Mouse (Mus musculus) heart, embryonic 14.5 days (tissue): Measurements from ENCODE around the gene Macrod1. TPM values are rescaled to one million over a fixed set of nuclear protein-coding genes. Genes with fewer than 3 reads are reported as not detected.
A peak's percentile ranks its signal among the peaks of the same experiment; 100 is the strongest.

Experiments
- ATAC-seq: fragments of 200-750 bp; cut with Nextera tagmentation; 2 replicates; pipeline ENCODE4 v1.8.0; 2017; ENCODE audit warnings: low read depth, moderate TSS enrichment; ENCODE audit not compliant: insufficient number of reproducible peaks, insufficient read depth, low FRiP score
- H3K27ac ChIP-seq, 2 experiments: fragments of 200-500 bp in 1 of 2; fragments of 300-500 bp in 1 of 2; sonication (generic) in 1 of 2; replicated peaks in 1 of 2; 2 replicates each; pipeline ENCODE4 v1.5.1; 2012 to 2014; ENCODE audit warnings: low read depth in 2 of 2, low read length in 2 of 2, control low read depth in 1 of 2, mild to moderate bottlenecking in 1 of 2, mixed read lengths in 1 of 2; ENCODE audit not compliant: control insufficient read depth in 1 of 2, insufficient read depth in 1 of 2
- H3K27me3 ChIP-seq: fragments of 300-500 bp; sonication (generic); 2 replicates; pipeline ENCODE4 v1.6.1; 2014; ENCODE audit warnings: mild to moderate bottlenecking, low read length, control low read depth; ENCODE audit not compliant: control insufficient read depth, insufficient read depth
- H3K36me3 ChIP-seq: fragments of 300-500 bp; sonication (generic); 2 replicates; pipeline ENCODE4 v1.6.1; 2014; ENCODE audit warnings: mild to moderate bottlenecking, control low read depth, low read length, mixed read lengths; ENCODE audit not compliant: control insufficient read depth, insufficient read depth
- H3K4me1 ChIP-seq, 2 experiments: fragments of 200-500 bp in 1 of 2; fragments of 300-500 bp in 1 of 2; sonication (generic) in 1 of 2; 2 replicates each; pipeline ENCODE4 v1.6.1; 2012 to 2014; ENCODE audit warnings: low read length in 2 of 2, control low read depth in 1 of 2, mixed read lengths in 1 of 2; ENCODE audit not compliant: control insufficient read depth in 2 of 2, insufficient read depth in 2 of 2
- H3K4me2 ChIP-seq: fragments of 300-500 bp; sonication (generic); 2 replicates; pipeline ENCODE4 v1.6.1; 2014; ENCODE audit warnings: mild to moderate bottlenecking, low read length
- H3K4me3 ChIP-seq, 2 experiments: fragments of 200-500 bp in 1 of 2; fragments of 300-500 bp in 1 of 2; sonication (generic) in 1 of 2; 2 replicates each; pipeline ENCODE4 v1.5.1; 2012 to 2014; ENCODE audit warnings: low read length in 2 of 2, mild to moderate bottlenecking in 2 of 2, control low read depth in 1 of 2, low read depth in 1 of 2, moderate library complexity in 1 of 2; ENCODE audit not compliant: control insufficient read depth in 1 of 2, insufficient read depth in 1 of 2
- H3K9ac ChIP-seq: fragments of 300-500 bp; sonication (generic); 2 replicates; pipeline ENCODE4 v1.6.1; 2014; ENCODE audit warnings: mild to moderate bottlenecking, low read length
- H3K9me3 ChIP-seq: fragments of 300-500 bp; sonication (generic); 2 replicates; pipeline ENCODE4 v1.6.1; 2016; ENCODE audit warnings: low read length, control low read depth; ENCODE audit not compliant: control insufficient read depth
- WGBS: fragments of 180-500 bp; shearing (Covaris S2); extraction: QIAGEN DNeasy Blood & Tissue Kit; methylation state at CpG from one replicate; pipeline ENCODE4 v1.1.7; 2014; 5-methylcytosine and 5-hydroxymethylcytosine counted together
- polyA plus RNA-seq: library from polyadenylated mRNA; unstranded; fragments of >200 nt; fragmentation: Nextera tagmentation; extraction: Ambion mirVana; gene quantifications from 2 replicates; pipeline ENCODE4 v1.2.1, GENCODE M21; 2014

The Macrod1 gene
- 50.5 and 53.0 TPM in 2 replicates for polyA plus RNA-seq

GRCm38 (mm10) chr19:7056248-7057087 is at the start of gene Macrod1:
TSS of gene Macrod1 (plus strand) at chr19:7056810.
- Histone ChIP-seq H3K27ac (peak within 1 kb of the TSS; percentile 87 to 90), H3K4me1 (peaks cover 24% of the 10 kb centered on the region in 2 experiments), H3K27me3 (no peaks in the 10 kb centered on the region), H3K4me2 (peak within 1 kb of the TSS; percentile 99), H3K36me3 (no peaks in the 10 kb centered on the region), H3K4me3 (peak within 1 kb of the TSS; percentile 71 to 78), H3K9me3 (no peaks in the 10 kb centered on the region), H3K9ac (peak within 1 kb of the TSS; percentile 84)
- under 1% methylated on average over 71 of the region's 72 CpGs for WGBS
- ATAC-seq, result peak; percentile 72

DNA sequence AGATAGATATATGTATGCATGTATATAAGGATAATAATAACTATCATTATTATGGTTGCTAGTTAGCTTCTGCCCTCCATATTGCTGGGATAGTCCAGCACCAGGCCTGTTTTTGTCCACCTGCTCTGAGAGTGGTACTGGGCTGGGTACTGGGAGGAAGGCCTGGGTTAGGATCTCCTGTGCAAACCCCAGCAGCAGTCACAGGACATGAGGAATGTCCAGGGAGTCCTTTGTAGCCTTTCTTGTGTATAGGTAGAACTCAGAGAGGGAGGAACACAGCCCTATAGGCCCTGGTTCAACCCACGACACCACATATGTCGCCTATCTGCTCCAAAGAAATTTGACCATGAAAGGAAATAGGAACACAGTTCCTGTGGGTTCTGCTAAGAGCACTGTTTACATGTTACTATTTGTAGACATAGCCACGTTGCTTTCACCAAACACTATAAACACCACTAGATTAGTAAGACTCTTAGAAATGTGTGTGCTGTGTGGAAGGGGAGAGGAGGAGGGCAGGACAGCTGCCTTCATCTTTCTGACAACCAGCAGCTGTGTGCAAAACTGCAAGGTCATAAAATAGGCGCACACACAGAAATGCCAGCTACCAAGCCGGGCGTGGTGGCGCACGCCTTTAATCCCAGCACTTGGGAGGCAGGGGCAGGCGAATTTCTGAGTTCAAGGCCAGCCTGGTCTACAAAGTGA is 49.6 kb upstream of the Macrod1 start:
- Histone ChIP-seq H3K9ac (no peak overlapping the region), H3K4me2 (no peak overlapping the region), H3K4me1 (peaks cover 2 to 6% of the 10 kb centered on the region in 2 experiments; a peak in 1 of 4 replicates), H3K9me3 (no peaks in the 10 kb centered on the region), H3K27ac (no peak overlapping the region), H3K4me3 (no peak overlapping the region), H3K27me3 (no peaks in the 10 kb centered on the region), H3K36me3 (no peaks in the 10 kb centered on the region)
- ATAC-seq, result no peak
- WGBS, result 80% methylated on average over 9 of the region's 9 CpGs

DNA sequence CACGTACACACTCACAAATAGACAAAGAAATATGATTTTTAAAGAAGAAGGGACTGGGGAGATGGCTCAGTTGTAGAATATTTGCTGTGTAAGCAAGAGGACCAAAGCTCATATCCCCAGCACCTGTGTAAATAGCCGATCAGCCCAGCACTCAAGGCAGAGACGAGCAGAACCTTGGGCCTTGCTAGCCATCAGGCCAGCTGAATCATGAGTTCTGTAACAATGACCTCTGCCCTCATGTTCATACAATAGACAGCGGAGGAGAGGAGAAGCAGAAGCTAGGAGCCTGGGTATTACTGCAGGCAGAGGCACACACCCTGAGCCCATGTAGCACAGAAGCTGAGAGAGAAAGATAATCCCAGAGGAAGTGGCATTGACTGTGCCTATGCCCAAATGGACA is 44.2 kb upstream of the Macrod1 start:
- WGBS, result 85% methylated on average over 4 of the region's 4 CpGs
- H3K27ac ChIP-seq, result no peak overlapping the region
- H3K27me3 ChIP-seq, result no peaks in the 10 kb centered on the region
- no peak overlapping the region for H3K4me3 ChIP-seq
- no peak overlapping the region for H3K9ac ChIP-seq
- H3K9me3 ChIP-seq, result no peaks in the 10 kb centered on the region
- H3K36me3 ChIP-seq, result no peaks in the 10 kb centered on the region
- ATAC-seq, result no peak
- H3K4me1 ChIP-seq, result no peaks in the 10 kb centered on the region
- no peak overlapping the region for H3K4me2 ChIP-seq

- Histone ChIP-seq H3K27me3 (no peaks in the 10 kb centered on the region), H3K9me3 (no peaks in the 10 kb centered on the region), H3K36me3 (peaks cover 4% of the 10 kb centered on the region; the same call in 1 of the 2 replicates), H3K27ac (no peak overlapping the region), H3K4me1 (peaks cover 6% of the 10 kb centered on the region in 2 experiments; a peak in 2 of 4 replicates), H3K4me3 (no peak overlapping the region), H3K9ac (no peak overlapping the region), H3K4me2 (no peak overlapping the region)
- 82% methylated on average over 9 of the region's 9 CpGs for WGBS
- ATAC-seq, result no peak
Measured at GRCm38 (mm10) chr19:7013984-7014383, 42.6 kb upstream of the Macrod1 start.

GRCm38 (mm10) chr19:7014481-7015135 is 42.0 kb upstream of the Macrod1 start:
- Histone ChIP-seq H3K4me3 (no peak overlapping the region), H3K9me3 (no peaks in the 10 kb centered on the region), H3K4me1 (peaks cover 6 to 9% of the 10 kb centered on the region in 2 experiments; a peak in 2 of 4 replicates), H3K27me3 (no peaks in the 10 kb centered on the region), H3K36me3 (peaks cover 10% of the 10 kb centered on the region), H3K9ac (no peak overlapping the region), H3K4me2 (no peak overlapping the region), H3K27ac (no peak overlapping the region)
- ATAC-seq, result 0 out of 2 replicates have a peak, but pooled peaks have one; percentile 38
- WGBS, result 82% methylated on average over 20 of the region's 20 CpGs

DNA sequence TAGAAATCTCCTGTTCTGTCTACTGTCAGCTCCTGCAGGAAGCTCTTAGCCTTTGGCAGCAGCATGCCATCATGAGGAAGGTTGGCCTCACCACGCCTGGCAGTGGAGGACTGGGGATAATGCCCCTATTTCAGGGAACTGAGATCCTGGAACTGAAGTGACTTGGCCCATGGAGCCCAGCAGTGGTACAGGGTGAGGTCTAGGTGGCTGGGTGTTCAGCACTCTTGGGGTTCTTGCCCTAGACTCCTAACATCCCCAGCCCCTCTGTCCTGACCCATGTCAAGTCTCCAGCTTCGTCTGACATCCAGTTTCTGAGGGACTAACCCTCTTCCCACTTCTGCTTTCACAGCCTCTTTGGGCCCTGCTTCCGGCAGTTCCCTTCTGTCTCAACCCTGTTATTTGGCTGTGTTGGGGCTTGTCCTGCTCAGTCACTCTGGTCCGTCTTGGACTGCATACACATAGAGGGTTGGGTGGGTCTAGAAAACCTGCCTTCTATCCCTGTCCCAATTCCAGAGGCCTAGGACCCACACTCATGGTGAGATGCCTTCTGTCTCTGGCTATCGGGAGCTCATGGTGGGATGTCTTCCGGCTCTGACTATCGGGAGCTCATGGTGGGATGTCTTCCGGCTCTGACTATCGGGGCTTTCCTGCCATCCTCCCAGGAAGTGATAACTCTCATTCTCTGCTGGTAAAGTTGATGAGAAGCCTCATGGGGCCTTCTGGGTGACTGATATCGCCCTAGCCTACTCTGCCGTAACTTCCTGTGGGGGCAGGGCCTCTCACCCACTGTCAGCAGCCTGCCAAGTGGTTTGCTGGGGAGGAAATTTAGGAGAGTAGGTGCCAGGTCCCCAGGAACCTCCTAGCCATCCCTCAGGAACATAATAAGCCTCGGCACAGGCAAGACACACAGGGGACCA is 38.8 kb upstream of the Macrod1 start:
- 64% methylated on average over 12 of the region's 12 CpGs for WGBS
- Histone ChIP-seq H3K9ac (peak overlapping the region; percentile 16; the same call in 1 of the 2 replicates), H3K4me3 (no peak overlapping the region), H3K4me2 (peak overlapping the region; percentile 18; the same call in 1 of the 2 replicates), H3K4me1 (peaks cover 6 to 9% of the 10 kb centered on the region in 2 experiments; a peak in 2 of 4 replicates), H3K36me3 (peaks cover 42% of the 10 kb centered on the region), H3K27ac (peak overlapping the region; percentile 29 to 48; a peak in 3 of 4 replicates), H3K27me3 (no peaks in the 10 kb centered on the region), H3K9me3 (no peaks in the 10 kb centered on the region)
- ATAC-seq, result no peak
